Mouse (Mus musculus) limb, embryonic 14.5 days (tissue): ENCODE data around the gene Hacl1. TPM values are rescaled to one million over a fixed set of nuclear protein-coding genes. Genes with fewer than 3 reads are reported as not detected.

Experiments
- ATAC-seq: fragments of 200-750 bp; cut with Nextera tagmentation; 2 replicates; pipeline ENCODE4 v1.8.0; 2017; ENCODE audit warnings: low read depth, moderate number of reproducible peaks, moderate TSS enrichment; ENCODE audit not compliant: low FRiP score
- DNase-seq: peaks from one replicate; pipeline ENCODE4 v3.0.0-alpha.2; 2015; ENCODE audit warnings: low spot score
- H3K27ac ChIP-seq: fragments of 300-500 bp; sonication (generic); replicated peaks from 2 replicates; pipeline ENCODE4 v1.5.1; 2014; ENCODE audit warnings: low read depth, mild to moderate bottlenecking, low read length, moderate library complexity, mixed read lengths
- H3K27me3 ChIP-seq: fragments of 300-500 bp; sonication (generic); 2 replicates; pipeline ENCODE4 v1.6.1; 2014; ENCODE audit warnings: low read length, mixed read lengths; ENCODE audit not compliant: control insufficient read depth, insufficient read depth
- H3K36me3 ChIP-seq: fragments of 300-500 bp; sonication (generic); 2 replicates; pipeline ENCODE4 v1.6.1; 2014; ENCODE audit warnings: mild to moderate bottlenecking, low read length, moderate library complexity, mixed read lengths; ENCODE audit not compliant: control insufficient read depth, insufficient read depth
- H3K4me1 ChIP-seq: fragments of 300-500 bp; sonication (generic); 2 replicates; pipeline ENCODE4 v1.6.1; 2014; ENCODE audit warnings: antibody characterized with exemption, low read length, mixed read lengths; ENCODE audit not compliant: control insufficient read depth, insufficient read depth
- H3K4me2 ChIP-seq: fragments of 300-500 bp; sonication (generic); replicated peaks from 2 replicates; pipeline ENCODE4 v1.6.1; 2014; ENCODE audit warnings: low read depth, mild to moderate bottlenecking, low read length, moderate library complexity; ENCODE audit not compliant: severe bottlenecking
- H3K4me3 ChIP-seq: fragments of 300-500 bp; sonication (generic); replicated peaks from 2 replicates; pipeline ENCODE4 v1.5.1; 2014; ENCODE audit warnings: low read length
- H3K9ac ChIP-seq: fragments of 300-500 bp; sonication (generic); 2 replicates; pipeline ENCODE4 v1.6.1; 2014; ENCODE audit warnings: mild to moderate bottlenecking, low read depth, low read length, moderate library complexity; ENCODE audit not compliant: severe bottlenecking
- H3K9me3 ChIP-seq: fragments of 300-500 bp; sonication (generic); 2 replicates; pipeline ENCODE4 v1.6.1; 2016; ENCODE audit warnings: low read length; ENCODE audit not compliant: control insufficient read depth
- POLR2A ChIP-seq: fragments of 200-500 bp; IDR thresholded peaks from 2 replicates; pipeline ENCODE4 v1.8.0; 2012; ENCODE audit warnings: inconsistent platforms, mild to moderate bottlenecking, moderate library complexity, borderline replicate concordance; ENCODE audit not compliant: insufficient read depth, insufficient read length; ENCODE audit errors: extremely low read depth
- whole genome bisulfite sequencing: fragments of 180-500 bp; shearing (Covaris S2); extraction: QIAGEN DNeasy Blood & Tissue Kit; methylation state at CpG from one replicate; pipeline ENCODE4 v1.1.7; 2014; 5-methylcytosine and 5-hydroxymethylcytosine counted together
- polyA plus RNA-seq, 2 experiments: library from polyadenylated mRNA; depleted of rRNA in 1 of 2; stranded (reverse) in 1 of 2; unstranded in 1 of 2; fragments of >200 nt; fragmentation: Nextera tagmentation in 1 of 2; extraction: Ambion mirVana in 1 of 2; gene quantifications; 2 replicates each; pipeline versions ENCODE4 v1.2.1 to v1.2.3; 2012 to 2014

Hacl1 gene
- polyA plus RNA-seq, 2 experiments, result 16.5 to 18.2 TPM

DNA sequence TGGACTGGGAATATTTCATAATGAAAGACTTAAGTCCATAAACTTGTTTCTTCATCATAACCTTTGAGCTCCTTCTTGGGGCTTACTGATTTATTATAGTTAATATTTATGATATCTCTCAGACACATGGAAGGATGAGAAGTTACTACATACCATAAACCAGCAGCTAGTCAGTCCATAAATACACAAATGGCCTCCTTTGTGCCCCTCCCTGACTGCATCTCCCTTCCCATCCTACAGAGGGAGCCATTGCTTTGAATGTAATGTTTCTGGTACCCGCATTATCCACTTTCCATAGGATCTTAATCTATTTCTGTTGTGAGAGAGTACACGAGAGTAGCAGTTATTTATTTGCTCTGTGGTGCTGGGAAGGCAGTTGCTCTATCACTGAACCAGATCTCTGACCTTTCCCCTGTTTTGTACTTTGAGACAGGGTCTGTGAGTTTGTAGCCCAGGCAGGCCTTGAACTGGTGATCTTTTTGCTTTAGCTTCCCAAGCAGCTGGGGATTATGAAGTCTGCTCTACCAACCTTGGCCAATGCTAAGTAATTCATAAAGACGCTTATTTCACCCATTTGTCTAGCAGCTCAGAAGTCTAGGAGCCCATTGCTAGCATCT, 4.0 kb upstream of the Hacl1 start:
- Histone ChIP-seq H3K36me3 (no peaks in the 10 kb centered on the region), H3K4me2 (no peak overlapping the region), H3K27ac (no peak overlapping the region), H3K9me3 (no peaks in the 10 kb centered on the region), H3K4me3 (no peak overlapping the region), H3K27me3 (no peaks in the 10 kb centered on the region), H3K9ac (no peak overlapping the region), H3K4me1 (peaks cover 5% of the 10 kb centered on the region)
- no peak for TF ChIP-seq POLR2A
- no peak for ATAC-seq
- DNase-seq, result no peak
- WGBS, result 79% methylated on average over 3 of the region's 3 CpGs

DNA sequence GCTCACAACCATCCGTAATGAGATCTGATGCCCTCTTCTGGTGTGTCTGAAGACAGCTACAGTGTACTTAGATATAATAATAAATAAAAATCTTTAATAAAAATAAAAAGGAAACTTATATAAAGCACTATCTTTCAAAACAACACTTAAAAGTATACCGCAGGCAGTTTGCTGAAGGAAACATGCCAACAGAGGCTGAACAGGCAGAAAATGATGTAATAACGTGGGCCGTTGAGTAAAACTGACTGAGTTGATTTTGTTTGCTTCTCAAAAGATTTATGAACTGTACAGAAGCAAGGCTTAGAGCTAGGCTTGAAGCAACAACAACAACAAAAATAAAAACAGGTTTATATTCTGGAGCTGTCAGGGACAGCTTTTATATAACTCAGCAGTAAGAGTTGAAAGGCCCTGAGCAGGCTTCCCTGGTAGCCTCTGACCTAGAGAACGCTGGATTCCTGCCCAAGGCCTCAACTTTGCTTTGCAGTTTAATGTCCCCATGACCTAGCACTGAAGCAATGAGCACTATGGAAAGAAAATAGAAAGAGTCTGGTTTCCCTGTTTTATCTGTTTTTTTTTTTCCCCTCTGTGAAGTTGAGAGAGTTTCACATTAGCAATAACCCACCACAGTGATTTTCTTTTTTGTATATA, 3.2 kb upstream of the Hacl1 start:
- 86% methylated on average over 5 of the region's 5 CpGs for WGBS
- Histone ChIP-seq H3K36me3 (no peaks in the 10 kb centered on the region), H3K4me2 (no peak overlapping the region), H3K9ac (no peak overlapping the region), H3K4me3 (no peak overlapping the region), H3K27ac (no peak overlapping the region), H3K27me3 (no peaks in the 10 kb centered on the region), H3K9me3 (no peaks in the 10 kb centered on the region), H3K4me1 (peaks cover 5% of the 10 kb centered on the region)
- ATAC-seq (no peak), DNase-seq (no peak)
- TF ChIP-seq POLR2A, result no peak

DNA sequence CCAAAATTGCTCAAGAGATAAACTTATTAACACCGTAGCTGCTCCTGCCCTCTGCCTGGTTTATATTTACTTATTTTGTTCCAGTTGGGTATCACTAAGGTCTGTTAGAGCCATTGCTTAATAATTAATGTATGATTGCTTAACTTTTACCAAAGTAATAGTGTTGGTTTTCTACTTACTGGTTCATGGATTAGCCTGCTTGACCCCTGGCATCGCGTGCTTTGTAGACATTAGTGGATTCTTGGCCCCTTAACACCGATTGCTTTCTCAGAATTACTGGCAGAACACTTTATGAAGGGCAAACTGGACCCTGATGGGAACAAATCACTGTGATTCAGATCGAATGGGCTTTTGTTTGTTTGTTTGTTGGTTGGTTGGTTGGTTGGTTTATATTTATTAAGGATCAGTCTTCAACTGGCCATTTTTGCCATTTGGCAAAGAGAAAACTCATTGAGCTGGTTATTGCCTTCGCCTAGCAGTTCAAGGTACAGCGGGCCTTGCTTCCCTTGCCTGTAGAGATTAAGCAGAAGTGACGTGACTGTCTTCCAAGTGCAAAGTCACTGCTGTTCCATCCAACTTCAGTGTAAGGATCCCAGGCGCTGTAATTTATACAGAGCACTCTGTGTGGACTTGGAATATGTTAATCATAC, 545 bp upstream of the Hacl1 start:
- Histone ChIP-seq H3K4me3 (peak overlapping the region; percentile 59), H3K4me2 (peak overlapping the region; percentile 76), H3K27me3 (no peaks in the 10 kb centered on the region), H3K36me3 (no peaks in the 10 kb centered on the region), H3K27ac (peak overlapping the region; percentile 86; the same call in 1 of the 2 replicates), H3K9ac (peak overlapping the region; percentile 63), H3K4me1 (peaks cover 5% of the 10 kb centered on the region), H3K9me3 (no peaks in the 10 kb centered on the region)
- ATAC-seq (no peak), DNase-seq (no peak)
- no peak for TF ChIP-seq POLR2A
- 70% methylated on average over 9 of the region's 9 CpGs for WGBS

DNA sequence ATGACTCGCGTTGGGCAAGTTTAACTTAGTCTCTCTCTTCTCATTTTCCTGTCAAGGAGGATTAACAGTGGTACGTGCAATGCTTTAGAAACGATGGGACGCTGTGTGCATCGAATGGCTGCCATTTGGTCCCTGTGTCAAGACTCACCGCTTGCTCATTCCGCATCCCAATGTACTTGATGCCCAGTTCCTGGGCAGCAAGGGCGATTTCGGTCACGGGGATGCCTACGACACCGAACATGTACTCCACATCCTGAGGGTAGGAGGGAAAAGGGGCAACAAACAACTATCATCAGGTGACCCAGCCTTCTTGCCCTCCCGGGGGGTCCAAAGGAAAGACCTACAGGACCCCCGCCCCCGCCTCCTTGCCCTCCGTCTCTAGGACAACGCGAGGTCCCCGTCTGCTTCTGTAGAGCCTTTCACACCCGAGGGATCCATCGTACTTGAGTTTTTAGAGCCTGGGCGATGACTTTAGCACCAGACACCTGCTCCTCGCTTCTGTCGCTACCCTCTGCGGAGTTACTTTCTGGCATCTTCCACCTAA, 668 bp downstream of the Hacl1 start, which contains the start of gene Gm49387:
Gm49387 (minus strand) TSS at position 533 of the 544 bp plus-strand sequence.
- ATAC-seq, result peak; percentile 32; the same call in 1 of the 2 replicates
- Histone ChIP-seq H3K36me3 (no peaks in the 10 kb centered on the region), H3K27ac (peak within 1 kb of the TSS; percentile 86), H3K4me3 (peak within 1 kb of the TSS; percentile 59), H3K9ac (peak within 1 kb of the TSS; percentile 63), H3K4me2 (peak within 1 kb of the TSS; percentile 76), H3K27me3 (no peaks in the 10 kb centered on the region), H3K4me1 (peaks cover 5% of the 10 kb centered on the region), H3K9me3 (no peaks in the 10 kb centered on the region)
- no peak for TF ChIP-seq POLR2A
- DNase-seq, result no peak
- WGBS, result 5% methylated on average over 26 of the region's 26 CpGs

DNA sequence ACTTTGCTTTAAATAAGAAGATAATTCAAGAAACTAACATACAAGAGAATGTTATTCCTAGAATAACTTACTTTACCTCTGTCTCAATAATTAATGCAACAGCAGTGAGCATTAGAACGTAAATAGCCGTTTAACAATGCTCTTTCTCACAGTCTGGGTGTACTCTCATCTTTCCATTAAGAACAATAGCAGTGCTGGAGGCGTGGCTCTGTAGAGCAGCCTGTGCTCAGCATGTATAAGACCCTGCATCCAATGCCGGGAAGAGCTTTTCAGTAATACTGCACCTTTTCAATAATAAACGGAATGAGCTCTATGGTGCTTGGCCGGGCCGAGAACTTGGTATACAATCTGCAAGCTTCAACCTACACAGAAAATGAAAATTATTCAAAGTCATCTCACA, 10.4 kb downstream of the Hacl1 start:
- H3K27me3 ChIP-seq, result no peaks in the 10 kb centered on the region
- ATAC-seq, result no peak
- DNase-seq, result no peak
- WGBS, result 80% methylated on average over 7 of the region's 7 CpGs
- H3K27ac ChIP-seq, result no peak overlapping the region
- no peaks in the 10 kb centered on the region for H3K36me3 ChIP-seq
- H3K4me2 ChIP-seq, result no peak overlapping the region
- H3K9ac ChIP-seq, result no peak overlapping the region
- no peak for TF ChIP-seq POLR2A
- no peak overlapping the region for H3K4me3 ChIP-seq
- H3K9me3 ChIP-seq, result no peaks in the 10 kb centered on the region
- no peaks in the 10 kb centered on the region for H3K4me1 ChIP-seq
